Mouse (Mus musculus) brain, adult 2 months (tissue): ENCODE measurements around the gene Tbcd.

Experiments
- DNase-seq: peaks from one replicate; pipeline ENCODE4 v3.0.0; 2011; ENCODE audit warnings: low read depth, low spot score

The Tbcd gene

GRCm38 (mm10) chr11:121475699-121476415, 24.1 kb downstream of the Tbcd start:
- peak; percentile 78 for DNase-seq

DNA sequence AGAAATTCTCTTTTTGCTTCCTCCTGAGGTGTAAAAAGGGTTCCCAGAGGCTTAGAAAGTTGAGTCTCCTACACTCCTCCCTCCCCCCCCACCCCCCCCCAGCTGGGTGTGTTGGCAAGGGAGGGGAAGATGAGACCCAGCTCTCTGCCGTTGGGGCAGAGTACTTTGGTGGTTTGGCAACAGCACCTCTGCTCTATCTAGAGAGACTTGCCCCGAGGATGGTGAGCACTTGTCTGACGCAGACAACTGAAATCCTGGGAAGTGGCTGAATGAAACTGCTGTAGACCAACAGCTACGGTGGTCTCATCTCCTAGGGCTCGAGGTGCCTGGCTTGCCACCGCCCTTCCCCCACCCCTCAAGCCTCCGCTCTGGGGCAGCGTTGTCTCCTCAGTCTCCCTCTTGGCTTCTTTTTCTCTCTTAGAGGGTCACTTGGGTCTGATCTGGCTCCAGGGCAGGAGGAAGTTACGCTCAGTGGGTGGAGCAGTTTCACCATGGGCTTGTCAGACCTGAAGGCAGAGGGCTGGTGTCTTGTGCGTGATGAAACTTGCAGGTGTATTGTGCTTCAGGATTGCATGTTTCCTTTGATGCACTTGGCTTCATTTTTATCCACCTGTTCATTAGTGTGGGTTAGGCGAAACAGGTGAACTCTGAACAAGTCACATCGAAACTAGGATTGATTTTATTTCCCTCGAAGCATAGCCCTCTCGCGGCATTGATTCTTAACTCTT, 27.9 kb downstream of the Tbcd start:
- no peak for DNase-seq

- DNase-seq, result no peak
These were observed 29.4 kb downstream of the Tbcd start for GRCm38 (mm10) chr11:121481129-121481528.

DNA sequence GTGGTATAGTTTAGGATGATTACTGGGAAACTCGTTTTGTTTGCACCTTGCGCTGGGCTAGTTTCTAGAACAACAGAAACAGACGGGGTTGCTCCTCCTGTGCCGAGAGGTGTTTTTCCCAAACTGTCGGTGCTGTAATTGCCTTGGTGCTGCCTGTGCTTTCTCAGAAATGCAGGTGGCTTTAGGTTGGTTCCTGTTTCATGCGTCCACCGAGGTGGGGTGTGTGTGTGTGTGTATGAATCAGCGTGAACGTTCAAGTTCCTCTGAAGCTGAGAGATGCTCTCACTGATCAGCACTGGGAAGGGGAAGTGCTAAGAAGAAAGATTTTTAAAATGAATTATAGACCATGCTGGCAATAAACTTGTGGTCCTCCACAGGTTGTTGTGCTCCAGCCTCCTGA, 34.1 kb downstream of the Tbcd start:
- no peak for DNase-seq

DNA sequence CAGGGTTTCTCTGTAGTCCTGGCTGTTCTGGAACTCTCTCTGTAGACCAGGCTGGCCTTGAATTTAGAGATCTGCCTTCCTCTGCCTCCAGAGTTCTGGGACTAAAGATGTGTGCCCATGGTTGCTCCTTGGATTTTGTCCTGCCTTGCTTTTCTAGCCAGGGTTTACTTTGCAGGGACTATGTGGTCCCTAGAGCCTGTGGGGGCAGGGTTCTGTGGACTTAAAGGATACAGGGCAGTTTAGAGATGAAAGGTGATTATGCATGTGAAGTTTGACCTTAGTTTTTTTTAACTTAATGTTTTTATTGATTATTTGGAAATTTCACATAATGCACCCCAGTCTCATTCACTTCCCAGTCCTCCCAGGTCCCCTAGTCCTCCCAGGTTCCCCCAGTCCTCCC, 38.9 kb downstream of the Tbcd start:
- no peak for DNase-seq

- no peak for DNase-seq
These were observed 48.8 kb downstream of the Tbcd start for GRCm38 (mm10) chr11:121500595-121500994.

- no peak for DNase-seq
These were observed 49.8 kb downstream of the Tbcd start for GRCm38 (mm10) chr11:121501525-121501924.

- peak; percentile 69 for DNase-seq
These were observed 50.5 kb downstream of the Tbcd start for GRCm38 (mm10) chr11:121502000-121502860.

GRCm38 (mm10) chr11:121508478-121508877, 56.7 kb downstream of the Tbcd start:
- no peak for DNase-seq

DNA sequence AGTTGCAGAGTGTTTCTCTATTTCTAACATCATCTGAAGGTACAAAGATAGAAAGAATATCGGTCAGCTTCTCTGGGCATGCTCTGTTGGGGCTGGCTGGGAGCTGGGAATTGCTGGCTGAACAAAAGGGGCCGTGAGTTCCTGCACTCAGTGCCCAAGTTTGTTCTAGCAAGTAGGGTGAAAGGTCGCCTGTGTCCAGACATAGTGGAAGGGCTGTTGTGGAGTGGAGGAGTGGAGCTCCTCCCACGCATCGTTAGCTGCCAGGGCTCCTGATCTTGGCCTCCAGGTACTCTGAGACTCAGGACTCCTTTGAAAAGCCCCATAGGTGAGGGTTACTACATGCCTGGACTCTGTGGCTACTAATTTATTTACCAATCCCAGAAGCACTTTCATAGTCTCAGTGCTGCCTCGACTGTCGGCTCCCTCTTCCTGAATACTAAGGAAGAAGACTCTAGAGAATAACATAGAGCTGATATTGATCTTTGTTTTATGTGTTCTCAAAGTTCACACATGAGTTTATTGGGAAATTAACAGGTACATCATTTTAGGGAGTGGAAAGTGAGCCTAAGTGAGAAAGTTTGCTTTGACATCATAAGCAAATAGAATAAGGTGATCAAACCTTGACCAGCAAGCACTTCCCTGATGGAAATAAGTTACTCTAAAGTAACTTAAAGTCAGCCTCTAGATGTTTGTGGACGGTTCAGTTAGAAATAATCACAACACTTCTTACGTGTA, 58.9 kb downstream of the Tbcd start:
- no peak for DNase-seq

DNA sequence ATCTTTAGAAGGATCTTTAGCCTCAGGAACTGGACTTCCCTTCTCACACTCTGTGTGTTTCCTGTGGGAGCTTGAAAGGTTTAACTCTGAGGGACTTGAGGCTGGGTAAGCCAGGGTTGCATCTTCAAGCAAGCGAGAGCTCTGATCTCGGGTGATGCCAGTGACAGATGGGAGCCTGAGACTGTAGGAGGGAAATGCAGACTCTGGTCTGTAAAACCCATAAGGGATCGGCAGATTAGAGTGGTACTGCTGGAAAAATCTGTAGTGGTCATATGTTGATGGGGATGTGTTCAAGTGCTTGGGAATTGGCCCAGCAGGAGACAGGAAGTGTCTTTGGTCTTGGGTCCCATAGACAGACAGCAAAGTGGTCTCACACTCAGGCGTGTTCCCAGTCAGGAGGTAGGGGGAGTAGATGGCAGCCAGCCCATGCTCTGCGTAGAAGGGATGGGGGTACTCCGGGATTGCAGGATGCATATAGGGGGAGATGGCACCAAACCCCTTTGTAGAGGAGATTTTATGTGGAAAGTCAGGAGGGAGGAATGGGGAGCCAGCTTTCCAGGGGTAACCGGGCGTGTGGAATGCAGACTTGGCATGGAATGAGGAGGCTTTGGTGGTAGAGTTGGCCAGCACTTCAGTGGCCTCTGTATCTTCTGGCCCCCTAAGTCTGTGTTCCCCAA, 61.3 kb downstream of the Tbcd start:
- peak; percentile 74 for DNase-seq

- DNase-seq, result no peak
These were observed 64.2 kb downstream of the Tbcd start for GRCm38 (mm10) chr11:121515996-121516395.

GRCm38 (mm10) chr11:121516906-121517305, 65.2 kb downstream of the Tbcd start:
- no peak for DNase-seq

DNA sequence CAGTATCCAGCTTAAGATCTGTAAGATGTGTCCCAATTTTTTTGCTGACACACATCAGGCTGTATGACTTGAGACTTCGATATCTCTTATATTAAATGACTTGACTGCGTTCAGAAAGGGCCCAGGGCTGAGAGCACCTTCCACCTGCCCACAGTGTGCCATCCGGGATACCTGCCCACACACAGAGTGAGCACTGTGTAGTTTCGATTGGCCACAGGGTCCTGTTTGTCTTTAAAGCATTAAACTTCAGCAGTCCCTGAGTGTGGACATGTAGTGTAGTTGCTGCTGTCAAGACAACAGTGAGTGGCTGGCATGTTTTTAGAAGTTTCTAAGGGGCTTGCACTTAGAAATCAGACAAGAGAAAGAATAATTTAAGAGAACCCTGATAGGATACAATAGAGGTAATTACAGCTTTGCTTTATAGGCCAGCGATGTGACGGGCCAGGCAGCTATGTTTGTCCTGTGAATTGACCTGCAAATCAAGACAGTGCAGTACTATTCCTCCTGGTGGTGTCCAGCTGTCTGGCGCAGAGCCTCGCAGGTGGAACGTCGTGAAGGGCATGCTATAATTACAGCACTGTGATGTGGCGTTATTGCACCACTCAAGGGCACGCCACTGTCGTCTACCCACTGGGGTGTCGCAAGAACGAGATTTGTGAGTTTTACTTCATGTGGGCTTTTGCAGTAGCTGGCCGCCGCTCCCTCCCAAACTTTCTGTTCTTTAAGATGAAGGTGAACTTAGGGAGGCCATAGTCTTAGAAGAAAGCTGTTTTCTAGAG, 66.1 kb downstream of the Tbcd start:
- DNase-seq, result no peak

DNA sequence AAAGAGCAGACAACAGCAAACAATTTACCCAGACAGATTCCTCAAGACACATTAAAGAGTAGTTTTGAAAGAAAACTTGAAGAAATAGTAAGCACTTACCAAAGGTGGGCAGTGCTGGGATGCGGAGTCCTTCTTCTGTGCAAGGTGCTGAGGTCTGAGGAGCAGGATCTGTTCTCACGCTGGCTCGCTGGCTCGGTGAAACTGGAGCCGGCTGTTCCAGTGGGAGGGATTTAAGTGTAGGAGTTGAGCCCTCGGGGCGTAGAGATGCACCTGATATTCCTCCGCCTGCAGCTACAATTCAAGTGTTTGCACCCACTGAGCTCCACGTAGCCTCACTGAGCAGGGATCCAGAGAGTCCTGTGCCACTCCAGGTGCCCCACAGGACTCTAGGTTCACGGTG, 67.4 kb downstream of the Tbcd start, which contains the start of gene Zfp750:
Gene Zfp750 (minus strand): TSS at position 203 of the 400 bp plus-strand sequence.
- peak; percentile 60 for DNase-seq

- no peak for DNase-seq
These were observed 68.0 kb downstream of the Tbcd start for GRCm38 (mm10) chr11:121519703-121520102.

GRCm38 (mm10) chr11:121520761-121521160, 69.0 kb downstream of the Tbcd start:
- DNase-seq, result no peak

GRCm38 (mm10) chr11:121522156-121522762, 70.5 kb downstream of the Tbcd start:
- DNase-seq, result no peak

DNA sequence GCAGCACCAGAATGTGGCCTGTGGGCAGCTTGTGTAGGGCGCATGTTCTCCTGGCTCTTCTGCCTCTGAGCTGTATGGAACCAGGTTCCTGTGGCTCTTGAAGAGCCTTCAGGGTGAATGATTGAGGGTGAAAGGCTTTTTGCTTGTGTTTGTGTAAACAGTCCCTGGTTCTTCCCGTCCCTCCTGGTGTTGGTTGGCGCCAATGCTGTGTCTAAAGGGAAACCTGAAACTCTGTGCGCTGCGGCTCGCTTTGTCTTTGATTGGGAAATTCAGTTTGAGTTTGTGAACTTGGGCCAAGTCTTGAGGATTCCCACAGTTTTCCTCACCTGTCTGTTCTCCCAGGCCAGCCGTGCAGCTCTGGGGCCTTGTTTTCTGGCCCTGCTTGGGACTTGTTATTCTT, 72.4 kb downstream of the Tbcd start:
- no peak for DNase-seq

DNA sequence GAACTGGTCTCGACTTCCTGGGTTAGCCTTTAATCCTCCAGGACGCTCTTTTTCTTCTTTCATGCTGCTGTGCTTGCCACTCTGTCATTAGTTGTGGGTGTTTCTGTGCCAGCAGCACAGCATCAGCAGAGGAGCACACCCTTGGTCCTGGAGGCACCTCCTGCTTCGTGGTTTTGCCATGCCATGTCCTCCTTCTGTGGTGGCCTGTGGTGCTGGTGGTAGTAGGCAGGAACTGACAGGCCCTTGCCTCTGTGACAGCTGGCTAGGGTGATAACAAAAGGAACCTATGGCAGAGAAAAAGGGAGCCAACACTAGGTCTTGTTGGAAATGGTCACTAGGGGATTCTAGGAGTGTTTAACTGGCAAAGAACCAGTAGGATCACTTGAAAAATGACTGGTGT, 78.0 kb downstream of the Tbcd start:
- DNase-seq, result no peak
